8 mouse cellular contexts compared by ENCODE assay signal in the genomic region with DNA sequence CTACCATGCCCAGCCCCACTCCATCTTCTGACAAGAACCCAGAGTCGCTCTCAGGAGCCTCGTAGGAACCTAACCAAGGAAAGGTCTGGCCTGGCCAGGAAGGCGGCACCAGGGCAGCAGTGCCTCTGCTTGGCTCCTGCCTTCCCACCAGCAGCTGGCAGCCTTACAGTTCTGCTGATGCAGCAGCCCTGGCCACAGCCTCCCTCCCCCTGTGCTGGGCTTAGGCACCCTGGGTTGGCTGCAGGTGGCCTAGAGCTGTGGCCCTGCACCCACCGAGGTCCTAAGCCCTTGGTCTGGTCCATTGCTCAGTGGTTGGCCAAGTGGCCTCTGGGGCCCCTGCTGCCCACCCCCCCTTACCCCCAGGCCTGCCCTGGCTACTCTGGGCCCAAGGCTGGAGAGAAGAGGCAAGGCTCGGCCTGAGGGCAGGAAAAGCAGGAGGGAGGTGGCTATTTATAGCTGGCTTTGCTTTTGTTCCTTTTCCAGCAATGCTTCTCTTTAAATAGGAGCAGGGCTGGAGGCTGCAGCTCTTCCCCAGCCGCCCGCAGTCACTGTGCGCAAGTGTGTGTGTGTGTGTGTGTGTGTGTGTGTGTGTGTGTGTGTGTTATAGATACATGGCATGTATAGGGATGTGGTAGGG. TPM values are rescaled to one million over a fixed set of nuclear protein-coding genes. Genes with fewer than 3 reads are reported as not detected.
DNase-seq lines count a peak whose midpoint lies in the region; ATAC-seq lines count a peak whose summit lies in the region.

No protein-coding gene starts in this region.

- DNase-seq in gastrocnemius, adult 18-20 months (ENCODE audit: low spot score) = peak; percentile 49
- DNase-seq in gastrocnemius, postnatal 4 days (ENCODE audit: low spot score in 2 of 2) = no peak
- peak; percentile 46 for DNase-seq in NIH3T3 (ENCODE audit: low read depth)
- no peak for DNase-seq in hindbrain, embryonic 14.5 days (ENCODE audit: low spot score)
- no peak for DNase-seq in liver, embryonic 13.5 days
- no peak for DNase-seq in urinary bladder, postnatal 36 days (ENCODE audit: low spot score in 2 of 2)
- DNase-seq in layer of hippocampus, adult 8-10 months (ENCODE audit: low spot score in 2 of 2) = no peak

- WGBS in embryonic facial prominence, embryonic 15.5 days = 53% methylated on average over 8 of the region's 8 CpGs
- 40% methylated on average over 8 of the region's 8 CpGs for WGBS in hindbrain, embryonic 14.5 days
- WGBS in liver, embryonic 13.5 days (ENCODE audit: insufficient replicate concordance) = 65% methylated on average over 8 of the region's 8 CpGs

- H3K36me3 ChIP-seq in embryonic facial prominence, embryonic 15.5 days = no peaks in the 10 kb centered on the region
- H3K36me3 ChIP-seq in hindbrain, embryonic 14.5 days (replicated peaks; ENCODE audit: control insufficient read depth, insufficient read depth) = no peaks in the 10 kb centered on the region
- no peaks in the 10 kb centered on the region for H3K36me3 ChIP-seq in liver, embryonic 13.5 days

- no peaks in the 10 kb centered on the region for H3K9me3 ChIP-seq in embryonic facial prominence, embryonic 15.5 days (replicated peaks)
- H3K9me3 ChIP-seq in hindbrain, embryonic 14.5 days (ENCODE audit: control insufficient read depth, low read length) = no peaks in the 10 kb centered on the region
- no peaks in the 10 kb centered on the region for H3K9me3 ChIP-seq in liver, embryonic 13.5 days (replicated peaks)

- H3K4me1 ChIP-seq in embryonic facial prominence, embryonic 15.5 days = peaks cover 26% of the 10 kb centered on the region
- H3K4me1 ChIP-seq in hindbrain, embryonic 14.5 days (replicated peaks; ENCODE audit: control insufficient read depth, insufficient read depth, low read length) = peaks cover 26% of the 10 kb centered on the region
- H3K4me1 ChIP-seq in liver, embryonic 13.5 days (replicated peaks) = peaks cover 79% of the 10 kb centered on the region

- H3K4me2 ChIP-seq in embryonic facial prominence, embryonic 15.5 days (replicated peaks) = no peak overlapping the region
- H3K4me2 ChIP-seq in hindbrain, embryonic 14.5 days (replicated peaks) = no peak overlapping the region
- no peak overlapping the region for H3K4me2 ChIP-seq in liver, embryonic 13.5 days

- no peak overlapping the region for H3K9ac ChIP-seq in embryonic facial prominence, embryonic 15.5 days
- no peak overlapping the region for H3K9ac ChIP-seq in hindbrain, embryonic 14.5 days
- no peak overlapping the region for H3K9ac ChIP-seq in liver, embryonic 13.5 days

- peak overlapping the region; percentile 60 for H3K27ac ChIP-seq in embryonic facial prominence, embryonic 15.5 days (replicated peaks)
- H3K27ac ChIP-seq in hindbrain, embryonic 14.5 days = peak overlapping the region; percentile 23; the same call in 1 of the 2 replicates
- H3K27ac ChIP-seq in liver, embryonic 13.5 days = peak overlapping the region; percentile 68

- no peaks in the 10 kb centered on the region for H3K27me3 ChIP-seq in embryonic facial prominence, embryonic 15.5 days
- no peaks in the 10 kb centered on the region for H3K27me3 ChIP-seq in hindbrain, embryonic 14.5 days (ENCODE audit: control insufficient read depth, insufficient read depth, low read length)
- peaks cover 33% of the 10 kb centered on the region for H3K27me3 ChIP-seq in liver, embryonic 13.5 days

- no peak overlapping the region for H3K4me3 ChIP-seq in embryonic facial prominence, embryonic 15.5 days (replicated peaks)
- H3K4me3 ChIP-seq in hindbrain, embryonic 14.5 days (replicated peaks; ENCODE audit: low read length) = no peak overlapping the region
- H3K4me3 ChIP-seq in liver, embryonic 13.5 days (replicated peaks) = no peak overlapping the region

- peak; percentile 47; the same call in 1 of the 2 replicates for ATAC-seq in embryonic facial prominence, embryonic 15.5 days (ENCODE audit: insufficient number of reproducible peaks, low FRiP score, low TSS enrichment, low read depth)
- no peak for ATAC-seq in hindbrain, embryonic 14.5 days (ENCODE audit: low FRiP score)
- no peak for ATAC-seq in liver, embryonic 13.5 days (ENCODE audit: low read depth)

RNA-seq across cellular contexts. Expression of gene Rtn4rl1, which starts 18.6 kb away (rescaled TPM):
- 1 to 10 TPM in 1 of 2 experiments, under 1 TPM in 1; 0.96 to 1.1 TPM for total RNA-seq in gastrocnemius, adult 18-20 months (2021)
- 1 to 10 TPM; 4.2 to 5.0 TPM for total RNA-seq in gastrocnemius, postnatal 4 days (2021)
- polyA plus RNA-seq in embryonic facial prominence, embryonic 15.5 days (2015; fragmentation: Nextera tagmentation; extraction: Ambion mirVana) = 6.4 and 7.3 TPM in 2 replicates
- 8.5 and 10.3 TPM in 2 replicates for polyA plus RNA-seq in hindbrain, embryonic 14.5 days (2014; fragmentation: Nextera tagmentation; extraction: Ambion mirVana)
- polyA plus RNA-seq in liver, embryonic 13.5 days (2015; fragmentation: Nextera tagmentation; extraction: Ambion mirVana) = 0.78 and 0.97 TPM in 2 replicates
- 100 to 1,000 TPM in 2 of 4 experiments, 10 to 100 TPM in 2; 80.7 to 110 (median 97.3) TPM for total RNA-seq in layer of hippocampus, adult 8-10 months (2022)

RNA-seq across cellular contexts. Expression of gene Dph1, which starts 21.1 kb away (rescaled TPM):
- total RNA-seq in gastrocnemius, adult 18-20 months (2021) = 1 to 10 TPM; 4.6 to 5.6 TPM
- total RNA-seq in gastrocnemius, postnatal 4 days (2021) = 10 to 100 TPM in 1 of 2 experiments, 1 to 10 TPM in 1; 10.0 to 11.4 TPM
- polyA plus RNA-seq in embryonic facial prominence, embryonic 15.5 days (2015; fragmentation: Nextera tagmentation; extraction: Ambion mirVana) = 20.5 and 21.0 TPM in 2 replicates
- 13.6 and 14.4 TPM in 2 replicates for polyA plus RNA-seq in hindbrain, embryonic 14.5 days (2014; fragmentation: Nextera tagmentation; extraction: Ambion mirVana)
- 13.8 and 15.8 TPM in 2 replicates for polyA plus RNA-seq in liver, embryonic 13.5 days (2015; fragmentation: Nextera tagmentation; extraction: Ambion mirVana)
- total RNA-seq in layer of hippocampus, adult 8-10 months (2022) = 10 to 100 TPM; 28.9 to 38.6 (median 30.9) TPM

RNA-seq across cellular contexts. Expression of gene Ovca2, which starts 33.5 kb away (rescaled TPM):
- total RNA-seq in gastrocnemius, adult 18-20 months (2021) = 1 to 10 TPM; 2.5 to 2.8 TPM
- total RNA-seq in gastrocnemius, postnatal 4 days (2021) = 1 to 10 TPM; 6.6 to 6.8 TPM
- 23.8 and 25.1 TPM in 2 replicates for polyA plus RNA-seq in embryonic facial prominence, embryonic 15.5 days (2015; fragmentation: Nextera tagmentation; extraction: Ambion mirVana)
- polyA plus RNA-seq in hindbrain, embryonic 14.5 days (2014; fragmentation: Nextera tagmentation; extraction: Ambion mirVana) = 17.4 and 20.3 TPM in 2 replicates
- 13.3 and 13.4 TPM in 2 replicates for polyA plus RNA-seq in liver, embryonic 13.5 days (2015; fragmentation: Nextera tagmentation; extraction: Ambion mirVana)
- total RNA-seq in layer of hippocampus, adult 8-10 months (2022) = 10 to 100 TPM; 15.6 to 23.4 (median 19.8) TPM

RNA-seq across cellular contexts. Expression of gene Hic1, which starts 42.8 kb away (rescaled TPM):
- 1 to 10 TPM; 1.8 to 6.6 TPM for total RNA-seq in gastrocnemius, adult 18-20 months (2021)
- total RNA-seq in gastrocnemius, postnatal 4 days (2021) = 10 to 100 TPM; 42.7 to 48.8 TPM
- polyA plus RNA-seq in embryonic facial prominence, embryonic 15.5 days (2015; fragmentation: Nextera tagmentation; extraction: Ambion mirVana) = 17.7 and 19.8 TPM in 2 replicates
- polyA plus RNA-seq in hindbrain, embryonic 14.5 days (2014; fragmentation: Nextera tagmentation; extraction: Ambion mirVana) = 1.9 and 2.6 TPM in 2 replicates
- 1.2 and 1.5 TPM in 2 replicates for polyA plus RNA-seq in liver, embryonic 13.5 days (2015; fragmentation: Nextera tagmentation; extraction: Ambion mirVana)
- total RNA-seq in layer of hippocampus, adult 8-10 months (2022) = 1 to 10 TPM; 2.9 to 4.9 (median 3.9) TPM

Comparison
In these comparisons a context has a peak if more than half of its experiments do, and no peak if none do; other contexts are left out.
1. DNase-seq: peak in gastrocnemius, adult 18-20 months (single experiment) and NIH3T3 (single experiment); none in gastrocnemius, postnatal 4 days (0 of 2), hindbrain, embryonic 14.5 days (single experiment), liver, embryonic 13.5 days (single experiment), urinary bladder, postnatal 36 days (0 of 2) and layer of hippocampus, adult 8-10 months (0 of 2).
2. RNA of gene Rtn4rl1, which starts 18.6 kb away (total RNA-seq): 80.7 to 110 TPM in layer of hippocampus, adult 8-10 months; 4.2 to 5.0 TPM in gastrocnemius, postnatal 4 days and 0.96 to 1.1 TPM in gastrocnemius, adult 18-20 months; every median in the first group is over 10 times any median in the second.
3. Peak in every context shown above with its lines, with median percentiles within 50 percentile points of each other: H3K27ac ChIP-seq.